Mouse (Mus musculus): ENCODE measurements around the gene Chn2. TPM values are rescaled to one million over a fixed set of nuclear protein-coding genes. Genes with fewer than 3 reads are reported as not detected.

Gene Chn2
- polyA plus RNA-seq, 1 experiment, result 8.5 TPM

- no peak for DNase-seq
- H3K4me3 ChIP-seq (replicated peaks; ENCODE audit: extremely low read depth, low read depth, low read length), result no peak overlapping the region
- peaks cover 4% of the 10 kb centered on the region; the same call in 1 of the 2 replicates for H3K4me1 ChIP-seq (ENCODE audit: control insufficient read depth, insufficient read depth, low read length)
- 39% methylated on average over 2 of the region's 2 CpGs for WGBS
- TF ChIP-seq CTCF (IDR thresholded peaks at IDR 0.05; ENCODE audit: insufficient read depth, low read length) (no peak), POLR2A (IDR thresholded peaks at IDR 0.05; ENCODE audit: borderline replicate concordance, extremely low read depth, low read depth, low read length) (no peak)
These were observed 21.3 kb upstream of the Chn2 start for GRCm38 (mm10) chr6:54018038-54018437.

GRCm38 (mm10) chr6:54018861-54019260, 20.5 kb upstream of the Chn2 start:
- peaks cover 4% of the 10 kb centered on the region; the same call in 1 of the 2 replicates for H3K4me1 ChIP-seq (ENCODE audit: control insufficient read depth, insufficient read depth, low read length)
- H3K4me3 ChIP-seq (replicated peaks; ENCODE audit: extremely low read depth, low read depth, low read length), result no peak overlapping the region
- peak; percentile 36 for DNase-seq
- 57% methylated on average over 5 of the region's 5 CpGs for WGBS
- TF ChIP-seq CTCF (IDR thresholded peaks at IDR 0.05; ENCODE audit: insufficient read depth, low read length) (no peak), POLR2A (IDR thresholded peaks at IDR 0.05; ENCODE audit: borderline replicate concordance, extremely low read depth, low read depth, low read length) (no peak)

GRCm38 (mm10) chr6:54021123-54021789, 18.1 kb upstream of the Chn2 start:
- no peak for DNase-seq
- Histone ChIP-seq H3K4me1 (ENCODE audit: control insufficient read depth, insufficient read depth, low read length) (peaks cover 4% of the 10 kb centered on the region; the same call in 1 of the 2 replicates), H3K4me3 (replicated peaks; ENCODE audit: extremely low read depth, low read depth, low read length) (no peak overlapping the region)
- no peak for TF ChIP-seq POLR2A (IDR thresholded peaks at IDR 0.05; ENCODE audit: borderline replicate concordance, extremely low read depth, low read depth, low read length)
- no peak for TF ChIP-seq CTCF (IDR thresholded peaks at IDR 0.05; ENCODE audit: insufficient read depth, low read length)
- WGBS, result 39% methylated on average over 15 of the region's 15 CpGs

- 94% methylated on average over 5 of the region's 5 CpGs for WGBS
- DNase-seq, result no peak
These were observed 15.5 kb upstream of the Chn2 start for GRCm38 (mm10) chr6:54023846-54024245.

GRCm38 (mm10) chr6:54028706-54029105, 10.6 kb upstream of the Chn2 start:
- WGBS, result 51% methylated on average over 1 of the region's 1 CpGs
- Histone ChIP-seq H3K4me1 (ENCODE audit: control insufficient read depth, insufficient read depth, low read length) (no peaks in the 10 kb centered on the region; the same call in 1 of the 2 replicates), H3K4me3 (replicated peaks; ENCODE audit: extremely low read depth, low read depth, low read length) (no peak overlapping the region)
- TF ChIP-seq POLR2A (IDR thresholded peaks at IDR 0.05; ENCODE audit: borderline replicate concordance, extremely low read depth, low read depth, low read length) (no peak), CTCF (IDR thresholded peaks at IDR 0.05; ENCODE audit: insufficient read depth, low read length) (no peak)
- no peak for DNase-seq

More at GRCm38 (mm10) chr6:54023846-54024245, 15.5 kb upstream of the Chn2 start:
- no peak overlapping the region for H3K4me3 ChIP-seq (replicated peaks; ENCODE audit: extremely low read depth, low read depth, low read length)
- H3K4me1 ChIP-seq (ENCODE audit: control insufficient read depth, insufficient read depth, low read length), result no peaks in the 10 kb centered on the region
- no peak for TF ChIP-seq POLR2A (IDR thresholded peaks at IDR 0.05; ENCODE audit: borderline replicate concordance, extremely low read depth, low read depth, low read length)

GRCm38 (mm10) chr6:54030351-54030750, 9.0 kb upstream of the Chn2 start:
- DNase-seq, result no peak
- Histone ChIP-seq H3K4me1 (ENCODE audit: control insufficient read depth, insufficient read depth, low read length) (no peaks in the 10 kb centered on the region; the same call in 1 of the 2 replicates), H3K4me3 (replicated peaks; ENCODE audit: extremely low read depth, low read depth, low read length) (no peak overlapping the region)
- TF ChIP-seq CTCF (IDR thresholded peaks at IDR 0.05; ENCODE audit: insufficient read depth, low read length) (no peak), POLR2A (IDR thresholded peaks at IDR 0.05; ENCODE audit: borderline replicate concordance, extremely low read depth, low read depth, low read length) (no peak)

GRCm38 (mm10) chr6:54030776-54031175, 8.6 kb upstream of the Chn2 start:
- WGBS, result 69% methylated on average over 3 of the region's 3 CpGs
- no peaks in the 10 kb centered on the region; the same call in 1 of the 2 replicates for H3K4me1 ChIP-seq (ENCODE audit: control insufficient read depth, insufficient read depth, low read length)
- H3K4me3 ChIP-seq (replicated peaks; ENCODE audit: extremely low read depth, low read depth, low read length), result no peak overlapping the region
- TF ChIP-seq POLR2A (IDR thresholded peaks at IDR 0.05; ENCODE audit: borderline replicate concordance, extremely low read depth, low read depth, low read length) (no peak), CTCF (IDR thresholded peaks at IDR 0.05; ENCODE audit: insufficient read depth, low read length) (no peak)
- no peak for DNase-seq

GRCm38 (mm10) chr6:54034471-54034870, 4.9 kb upstream of the Chn2 start:
- Histone ChIP-seq H3K4me1 (ENCODE audit: control insufficient read depth, insufficient read depth, low read length) (peaks cover 2% of the 10 kb centered on the region), H3K4me3 (replicated peaks; ENCODE audit: extremely low read depth, low read depth, low read length) (no peak overlapping the region)
- 4% methylated on average over 9 of the region's 9 CpGs for WGBS
- DNase-seq, result peak; percentile 60
- TF ChIP-seq POLR2A (IDR thresholded peaks at IDR 0.05; ENCODE audit: borderline replicate concordance, extremely low read depth, low read depth, low read length) (no peak), CTCF (IDR thresholded peaks at IDR 0.05; ENCODE audit: insufficient read depth, low read length) (peak; percentile 87)

GRCm38 (mm10) chr6:54035548-54035947, 3.8 kb upstream of the Chn2 start:
- 74% methylated on average over 3 of the region's 3 CpGs for WGBS
- peaks cover 2% of the 10 kb centered on the region for H3K4me1 ChIP-seq (ENCODE audit: control insufficient read depth, insufficient read depth, low read length)

GRCm38 (mm10) chr6:54038866-54039265, 488 bp upstream of the Chn2 start:
- Histone ChIP-seq H3K4me3 (replicated peaks; ENCODE audit: extremely low read depth, low read depth, low read length) (no peak overlapping the region), H3K4me1 (ENCODE audit: control insufficient read depth, insufficient read depth, low read length) (peaks cover 2% of the 10 kb centered on the region)
- TF ChIP-seq CTCF (IDR thresholded peaks at IDR 0.05; ENCODE audit: insufficient read depth, low read length), result no peak
- no peak for TF ChIP-seq POLR2A (IDR thresholded peaks at IDR 0.05; ENCODE audit: borderline replicate concordance, extremely low read depth, low read depth, low read length)
- 30% methylated on average over 10 of the region's 10 CpGs for WGBS
- DNase-seq, result no peak

More at GRCm38 (mm10) chr6:54035548-54035947, 3.8 kb upstream of the Chn2 start:
- TF ChIP-seq POLR2A (IDR thresholded peaks at IDR 0.05; ENCODE audit: borderline replicate concordance, extremely low read depth, low read depth, low read length) (no peak), CTCF (IDR thresholded peaks at IDR 0.05; ENCODE audit: insufficient read depth, low read length) (no peak)
- H3K4me3 ChIP-seq (replicated peaks; ENCODE audit: extremely low read depth, low read depth, low read length), result no peak overlapping the region
- no peak for DNase-seq

Measured in lung, adult 2 months (tissue).